Mouse (Mus musculus): ENCODE data around the gene Chchd6. TPM values are rescaled to one million over a fixed set of nuclear protein-coding genes. Genes with fewer than 3 reads are reported as not detected.
A peak's percentile ranks its signal among the peaks of the same experiment; 100 is the strongest.

Chchd6 gene
- total RNA-seq, 1 experiment from 2014 or later = 0.58 TPM

DNA sequence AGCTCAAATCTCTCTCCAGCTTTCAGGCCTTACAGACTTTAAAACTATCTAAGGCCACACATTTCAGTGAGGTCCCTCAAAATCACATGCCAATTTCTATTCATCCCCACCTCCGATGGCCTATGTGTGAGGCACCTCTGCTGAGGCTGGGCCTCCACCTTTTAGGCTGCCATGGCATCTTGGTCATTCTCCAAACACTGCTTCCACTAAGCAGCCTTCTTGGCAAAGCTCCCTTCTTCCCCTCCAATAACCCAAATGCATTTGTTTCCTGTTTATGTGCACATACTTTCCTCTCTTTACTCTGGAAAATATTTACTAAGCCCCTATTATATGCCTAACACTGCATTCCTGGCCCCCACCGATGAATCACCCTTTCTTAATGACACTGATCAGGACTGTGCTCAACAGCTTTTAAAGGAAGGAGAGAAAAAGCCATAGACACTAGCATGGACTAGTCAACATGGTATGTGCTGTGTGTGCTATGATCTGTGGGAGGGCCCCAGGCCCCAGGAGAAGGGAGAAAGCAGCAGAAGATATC lies 133.2 kb downstream of the Chchd6 start:
- no peak for ATAC-seq (ENCODE audit: extremely low read depth, insufficient number of reproducible peaks, low FRiP score, poor library complexity, severe bottlenecking)

GRCm38 (mm10) chr6:89461250-89462222 lies 133.9 kb downstream of the Chchd6 start:
- no peak for ATAC-seq (ENCODE audit: extremely low read depth, insufficient number of reproducible peaks, low FRiP score, poor library complexity, severe bottlenecking)

DNA sequence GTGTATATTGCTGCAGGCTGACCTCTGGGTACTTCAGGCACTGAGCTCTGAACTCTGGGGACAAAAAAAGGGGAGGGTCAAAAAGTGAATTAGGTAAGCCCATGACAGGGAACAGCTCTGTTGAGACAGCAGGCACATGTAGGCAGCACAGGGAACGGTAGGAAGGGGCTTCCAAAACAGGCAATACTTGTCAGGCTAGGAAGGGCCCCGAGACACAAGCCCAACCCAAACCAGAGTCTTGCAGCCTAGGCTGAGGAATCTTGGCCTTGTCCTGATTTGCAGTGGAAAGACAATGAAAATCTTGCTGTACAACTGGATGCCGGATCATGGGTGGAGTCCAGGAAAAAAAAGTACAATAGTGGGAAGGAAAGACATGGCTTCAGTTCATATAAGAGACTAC lies 135.8 kb downstream of the Chchd6 start:
- ATAC-seq (ENCODE audit: extremely low read depth, insufficient number of reproducible peaks, low FRiP score, poor library complexity, severe bottlenecking) = no peak

DNA sequence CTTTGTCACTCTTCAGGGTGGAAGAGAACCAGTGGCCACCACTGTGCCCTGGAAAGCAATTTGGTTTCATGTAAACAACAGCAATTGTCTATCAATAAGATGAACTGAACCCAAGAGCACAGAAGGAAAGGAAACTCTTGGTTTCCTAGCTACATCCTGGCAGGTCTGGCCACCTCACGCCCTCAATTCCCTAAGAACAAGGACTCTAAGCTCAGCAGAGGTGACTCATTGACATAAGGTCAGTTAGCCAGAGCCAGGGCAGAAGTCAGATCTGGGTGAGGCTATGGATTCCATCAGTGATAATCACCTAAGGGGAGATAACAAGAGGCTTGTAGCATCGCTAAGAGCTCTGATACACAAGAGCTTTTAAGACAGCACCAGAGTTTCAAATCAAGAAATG lies 137.9 kb downstream of the Chchd6 start:
- ATAC-seq (ENCODE audit: extremely low read depth, insufficient number of reproducible peaks, low FRiP score, poor library complexity, severe bottlenecking) = no peak

DNA sequence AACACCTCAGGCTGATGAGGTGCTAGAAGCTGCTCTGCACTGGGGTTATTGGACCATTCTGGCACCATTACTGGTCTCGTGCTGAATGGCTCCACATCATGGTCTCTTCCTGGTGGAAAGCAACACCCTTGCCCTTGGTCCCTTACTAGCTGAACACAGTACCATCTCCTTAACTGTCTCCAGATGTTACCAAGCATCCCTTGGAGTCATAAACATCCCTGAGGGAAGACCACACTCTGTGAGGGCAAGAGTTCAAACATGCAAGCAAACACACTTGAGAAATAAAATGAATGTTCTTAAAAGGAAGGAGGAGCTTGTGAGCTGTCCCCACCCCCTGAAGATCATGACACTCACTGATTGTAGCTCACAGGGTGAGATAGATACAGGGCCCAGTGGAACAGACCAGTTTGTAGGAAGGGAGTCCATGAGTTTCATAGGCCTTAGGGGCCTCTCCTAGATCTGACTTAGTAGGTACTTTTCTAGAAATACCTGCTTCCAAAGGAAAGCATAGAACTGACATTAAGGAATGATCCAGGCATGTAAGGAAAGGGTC lies 139.0 kb downstream of the Chchd6 start:
- no peak for ATAC-seq (ENCODE audit: extremely low read depth, insufficient number of reproducible peaks, low FRiP score, poor library complexity, severe bottlenecking)

DNA sequence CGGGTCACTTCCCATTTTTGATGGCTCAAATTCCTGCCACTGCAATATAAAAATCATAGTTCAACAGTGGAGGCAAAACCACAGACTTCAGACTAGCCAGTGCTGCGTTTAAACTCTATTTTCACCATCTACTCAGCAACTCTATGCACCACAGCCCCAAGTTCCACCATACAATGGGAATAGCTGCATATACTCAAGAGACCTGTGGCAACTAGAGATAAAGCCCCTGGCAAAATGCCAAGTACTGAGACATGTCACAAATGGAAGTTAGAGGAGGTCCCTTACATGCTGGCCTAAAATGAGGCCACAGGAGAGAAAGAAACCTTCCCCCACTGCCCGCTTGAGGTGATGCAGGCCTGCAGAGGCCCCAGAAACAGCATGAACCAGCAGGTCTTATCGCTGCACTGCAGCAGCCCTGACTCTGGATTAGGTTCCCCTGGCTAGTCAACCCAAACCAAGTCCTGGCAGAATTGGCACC lies 139.9 kb downstream of the Chchd6 start:
- no peak for ATAC-seq (ENCODE audit: extremely low read depth, insufficient number of reproducible peaks, low FRiP score, poor library complexity, severe bottlenecking)

DNA sequence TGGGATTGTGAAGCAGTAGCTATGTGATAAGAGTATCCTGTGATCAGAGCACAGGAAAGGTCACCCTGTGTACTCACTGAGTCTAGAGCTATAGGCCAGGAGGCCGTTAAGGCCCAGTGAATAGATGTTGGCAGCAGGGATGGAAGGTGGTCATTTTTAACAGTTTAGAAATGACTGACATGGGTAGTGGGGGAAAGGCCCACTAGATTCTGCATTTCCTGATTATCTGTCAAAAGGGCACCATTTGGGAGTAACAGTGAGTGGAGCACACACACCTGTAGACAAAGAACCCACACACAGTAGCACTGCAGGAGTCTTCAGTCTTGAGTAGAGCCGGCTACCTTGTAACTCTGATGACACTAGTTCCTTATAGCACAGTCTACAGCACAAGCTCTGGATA lies 141.0 kb downstream of the Chchd6 start:
- no peak for ATAC-seq (ENCODE audit: extremely low read depth, insufficient number of reproducible peaks, low FRiP score, poor library complexity, severe bottlenecking)

- no peak for ATAC-seq (ENCODE audit: extremely low read depth, insufficient number of reproducible peaks, low FRiP score, poor library complexity, severe bottlenecking)
These were observed 142.3 kb downstream of the Chchd6 start for GRCm38 (mm10) chr6:89452976-89453674.

- ATAC-seq (ENCODE audit: extremely low read depth, insufficient number of reproducible peaks, low FRiP score, poor library complexity, severe bottlenecking) = no peak
These were observed 143.1 kb downstream of the Chchd6 start for GRCm38 (mm10) chr6:89452356-89452755.

DNA sequence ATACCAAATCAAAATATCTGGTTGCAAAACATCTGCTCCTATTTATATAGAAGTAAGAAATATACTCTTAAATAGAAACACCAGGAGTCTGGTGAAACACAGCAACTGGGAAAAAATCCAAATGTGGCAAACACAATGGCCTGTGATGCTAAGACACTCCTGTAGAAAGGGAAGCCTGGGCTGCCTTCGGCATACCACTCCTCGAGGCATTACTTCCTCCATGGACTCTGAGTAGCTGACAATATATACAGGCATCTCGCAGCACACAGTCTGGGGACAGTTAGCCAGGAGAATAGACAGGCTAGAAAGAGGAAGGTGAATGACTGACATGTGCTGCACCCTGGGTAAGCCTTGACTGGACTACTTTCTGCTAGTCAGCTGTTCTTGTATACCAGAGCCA lies 146.7 kb downstream of the Chchd6 start:
- ATAC-seq (ENCODE audit: extremely low read depth, insufficient number of reproducible peaks, low FRiP score, poor library complexity, severe bottlenecking) = no peak

DNA sequence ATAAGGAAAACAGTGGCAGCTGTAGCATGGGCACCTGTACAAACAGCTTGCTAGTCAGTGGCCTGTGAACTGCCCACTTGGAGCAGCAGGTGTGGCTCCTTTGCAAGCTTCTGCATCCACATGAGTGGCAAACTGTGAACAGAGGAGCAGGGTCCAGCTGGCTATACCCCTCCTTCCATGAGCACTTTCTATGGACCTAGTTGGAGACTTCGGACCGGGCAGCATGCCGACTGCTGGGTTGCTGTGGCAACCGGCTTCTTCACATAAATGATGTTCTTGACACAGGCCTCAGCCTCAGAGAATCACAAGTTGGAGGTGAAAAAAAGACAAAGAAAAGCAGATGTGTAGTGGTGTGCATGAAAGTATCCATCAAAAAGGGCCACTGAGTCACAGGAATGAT lies 154.8 kb downstream of the Chchd6 start:
- ATAC-seq (ENCODE audit: extremely low read depth, insufficient number of reproducible peaks, low FRiP score, poor library complexity, severe bottlenecking) = no peak

- ATAC-seq (ENCODE audit: extremely low read depth, insufficient number of reproducible peaks, low FRiP score, poor library complexity, severe bottlenecking) = no peak
These were observed 163.5 kb downstream of the Chchd6 start for GRCm38 (mm10) chr6:89431920-89432482.

DNA sequence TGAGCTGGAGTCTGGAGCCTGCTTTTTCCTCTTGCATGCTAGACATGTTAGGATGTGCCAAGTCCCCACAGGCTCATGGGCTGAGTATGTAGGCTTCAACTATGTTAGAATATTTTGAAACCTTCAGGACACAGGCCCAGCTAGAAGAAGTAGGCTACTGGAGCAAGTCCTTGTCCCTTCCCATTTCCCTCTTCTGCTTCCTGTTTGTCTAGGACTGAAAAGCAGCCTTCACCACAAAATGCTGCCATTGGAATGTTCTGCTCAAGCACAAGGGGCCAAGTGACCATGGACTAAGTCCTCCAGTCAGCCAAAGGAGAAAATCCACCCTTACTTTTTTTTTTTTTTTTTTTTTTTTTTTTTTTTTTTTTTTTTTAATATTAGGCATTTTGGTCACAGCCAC lies 164.7 kb downstream of the Chchd6 start:
- no peak for ATAC-seq (ENCODE audit: extremely low read depth, insufficient number of reproducible peaks, low FRiP score, poor library complexity, severe bottlenecking)

- no peak for ATAC-seq (ENCODE audit: extremely low read depth, insufficient number of reproducible peaks, low FRiP score, poor library complexity, severe bottlenecking)
These were observed 166.6 kb downstream of the Chchd6 start for GRCm38 (mm10) chr6:89428661-89429375.

GRCm38 (mm10) chr6:89424461-89424860 lies 171.0 kb downstream of the Chchd6 start:
- ATAC-seq (ENCODE audit: extremely low read depth, insufficient number of reproducible peaks, low FRiP score, poor library complexity, severe bottlenecking) = no peak

GRCm38 (mm10) chr6:89422621-89423020 lies 172.8 kb downstream of the Chchd6 start:
- ATAC-seq (ENCODE audit: extremely low read depth, insufficient number of reproducible peaks, low FRiP score, poor library complexity, severe bottlenecking) = no peak

- ATAC-seq (ENCODE audit: extremely low read depth, insufficient number of reproducible peaks, low FRiP score, poor library complexity, severe bottlenecking) = peak; percentile 38; the same call in 1 of the 2 replicates
These were observed 173.5 kb downstream of the Chchd6 start for GRCm38 (mm10) chr6:89421922-89422321.

DNA sequence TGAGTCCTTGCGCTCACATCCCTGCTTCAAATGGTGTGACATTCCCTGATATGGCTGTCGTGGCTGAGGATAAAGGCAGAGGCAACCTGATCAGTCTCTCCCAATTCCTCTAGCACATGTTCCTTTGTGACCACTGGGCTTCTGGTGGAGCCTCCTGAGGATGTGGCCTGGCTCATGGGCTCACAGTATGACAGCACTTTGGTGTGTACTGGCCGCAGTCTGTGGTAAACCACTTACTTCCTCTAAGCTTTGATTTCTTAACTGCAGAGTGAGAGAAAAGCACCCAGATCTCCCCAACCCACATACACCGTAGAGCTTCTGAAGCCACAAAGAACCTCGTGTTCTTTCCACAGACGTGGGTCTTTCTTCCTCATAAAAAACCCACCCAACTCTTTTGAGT lies 173.9 kb downstream of the Chchd6 start:
- ATAC-seq (ENCODE audit: extremely low read depth, insufficient number of reproducible peaks, low FRiP score, poor library complexity, severe bottlenecking) = peak; percentile 64

Measured in neutrophil, adult 5-6 weeks (primary cell).